8 mouse cellular contexts compared by ENCODE assay signal in genomic region chr11:106254767-106255166, GRCm38 (mm10). TPM values are rescaled to one million over a fixed set of nuclear protein-coding genes. Genes with fewer than 3 reads are reported as not detected.
A peak's percentile ranks its signal among the peaks of the same experiment; 100 is the strongest.
DNase-seq lines count a peak whose midpoint lies in the region; ATAC-seq and TF ChIP-seq lines count a peak whose summit lies in the region.

No protein-coding gene starts in this region.

- H3K4me1 ChIP-seq in erythroblast, embryonic 14.5 days (ENCODE audit: control insufficient read depth): peaks cover 39% of the 10 kb centered on the region
- H3K4me1 ChIP-seq in forebrain, embryonic 13.5 days: peaks cover 24% of the 10 kb centered on the region
- H3K4me1 ChIP-seq in liver, embryonic 14.5 days (replicated peaks; ENCODE audit: control insufficient read depth in 2 of 2, insufficient read depth in 2 of 2, low read length in 1 of 2): peaks cover 11 to 17% of the 10 kb centered on the region in 2 experiments

- H3K4me3 ChIP-seq in erythroblast, embryonic 14.5 days (replicated peaks): peak overlapping the region; percentile 94
- peak overlapping the region; percentile 84 for H3K4me3 ChIP-seq in forebrain, embryonic 13.5 days
- peak overlapping the region; percentile 95 to 99 for H3K4me3 ChIP-seq in liver, embryonic 14.5 days (ENCODE audit: insufficient read depth in 1 of 2, low read depth in 2 of 2, low read length in 2 of 2)

- WGBS in forebrain, embryonic 13.5 days: 13% methylated on average over 2 of the region's 2 CpGs
- 10% methylated on average over 2 of the region's 2 CpGs for WGBS in liver, embryonic 14.5 days (ENCODE audit: insufficient replicate concordance)

- TF ChIP-seq CTCF in liver, embryonic 14.5 days (IDR thresholded peaks at IDR 0.05; ENCODE audit: low read depth): no peak

- H3K36me3 ChIP-seq in erythroblast, embryonic 14.5 days (ENCODE audit: control insufficient read depth): peaks cover 76% of the 10 kb centered on the region
- peaks cover 57% of the 10 kb centered on the region for H3K36me3 ChIP-seq in forebrain, embryonic 13.5 days (ENCODE audit: poor library complexity, severe bottlenecking)
- peaks cover 49% of the 10 kb centered on the region for H3K36me3 ChIP-seq in liver, embryonic 14.5 days (replicated peaks; ENCODE audit: control insufficient read depth, insufficient read depth, low read depth)

- H3K4me2 ChIP-seq in forebrain, embryonic 13.5 days: peak overlapping the region; percentile 100
- H3K4me2 ChIP-seq in liver, embryonic 14.5 days (ENCODE audit: low read depth): peak overlapping the region; percentile 79

- peak; percentile 25 for DNase-seq in A20 (ENCODE audit: low read depth, low spot score)
- DNase-seq in liver, embryonic 14.5 days (ENCODE audit: low read depth in 3 of 3, low spot score in 3 of 3): no peak
- DNase-seq in urinary bladder, postnatal 36 days (ENCODE audit: low spot score in 2 of 2): no peak

- TF ChIP-seq EP300 in liver, embryonic 14.5 days (IDR thresholded peaks at IDR 0.05; ENCODE audit: low read depth): no peak

- peak overlapping the region; percentile 87 for H3K9ac ChIP-seq in forebrain, embryonic 13.5 days
- H3K9ac ChIP-seq in liver, embryonic 14.5 days (replicated peaks): peak overlapping the region; percentile 93

- no peaks in the 10 kb centered on the region for H3K9me3 ChIP-seq in erythroblast, embryonic 14.5 days (ENCODE audit: control insufficient read depth, low read length)
- H3K9me3 ChIP-seq in forebrain, embryonic 13.5 days (replicated peaks): no peaks in the 10 kb centered on the region
- no peaks in the 10 kb centered on the region for H3K9me3 ChIP-seq in liver, embryonic 14.5 days (ENCODE audit: control insufficient read depth, low read length)

- no peak overlapping the region for H3K27ac ChIP-seq in forebrain, embryonic 13.5 days
- no peak overlapping the region for H3K27ac ChIP-seq in liver, embryonic 14.5 days

- ATAC-seq in erythroblast, adult 5-6 weeks (replicated peaks; ENCODE audit: low FRiP score, poor library complexity, severe bottlenecking): no peak
- no peak for ATAC-seq in forebrain, embryonic 13.5 days
- ATAC-seq in liver, embryonic 14.5 days (ENCODE audit: insufficient read depth): no peak
- no peak for ATAC-seq in monocyte, adult 5-6 weeks (replicated peaks; ENCODE audit: insufficient number of reproducible peaks, low FRiP score, low TSS enrichment, poor library complexity, severe bottlenecking)
- ATAC-seq in cerebellum, adult (ENCODE audit: insufficient number of reproducible peaks, low FRiP score, low TSS enrichment): no peak

- H3K27me3 ChIP-seq in erythroblast, embryonic 14.5 days (ENCODE audit: control insufficient read depth): no peaks in the 10 kb centered on the region
- H3K27me3 ChIP-seq in forebrain, embryonic 13.5 days: no peaks in the 10 kb centered on the region
- H3K27me3 ChIP-seq in liver, embryonic 14.5 days (ENCODE audit: control insufficient read depth, insufficient read depth, low read length): no peaks in the 10 kb centered on the region

RNA-seq across cellular contexts. Expression of gene Ftsj3, which starts 1.1 kb away (rescaled TPM):
- polyA plus RNA-seq in erythroblast, embryonic 14.5 days (2012): 0.49 and 0.56 TPM in 2 replicates
- 6.0 and 7.5 TPM in 2 replicates for total RNA-seq in erythroblast, adult 5-6 weeks (2015; ENCODE audit: low replicate concordance)
- total RNA-seq in erythroblast, adult 5-6 weeks (2017; ENCODE audit: low replicate concordance): 24.0 and 29.1 TPM in 2 replicates
- 46.4 and 52.7 TPM in 2 replicates for polyA plus RNA-seq in forebrain, embryonic 13.5 days (2015; fragmentation: Nextera tagmentation; extraction: Ambion mirVana)
- polyA plus RNA-seq in liver, embryonic 14.5 days (2012; rRNA removed): 15.5 and 25.7 TPM in 2 replicates
- 36.8 and 40.1 TPM in 2 replicates for polyA plus RNA-seq in liver, embryonic 14.5 days (2014; fragmentation: Nextera tagmentation; extraction: Ambion mirVana)
- 77.3 to 82.1 TPM (median 79.9 TPM) in 3 replicates for total RNA-seq in monocyte, adult 5-6 weeks (2017)

RNA-seq across cellular contexts. Expression of gene Psmc5, which starts 1.2 kb away (rescaled TPM):
- 3.8 and 5.2 TPM in 2 replicates for polyA plus RNA-seq in erythroblast, embryonic 14.5 days (2012)
- total RNA-seq in erythroblast, adult 5-6 weeks (2015; ENCODE audit: low replicate concordance): 11.7 and 23.8 TPM in 2 replicates
- 30.6 and 49.8 TPM in 2 replicates for total RNA-seq in erythroblast, adult 5-6 weeks (2017; ENCODE audit: low replicate concordance)
- 322 and 348 TPM in 2 replicates for polyA plus RNA-seq in forebrain, embryonic 13.5 days (2015; fragmentation: Nextera tagmentation; extraction: Ambion mirVana)
- polyA plus RNA-seq in liver, embryonic 14.5 days (2012; rRNA removed): 59.6 and 107 TPM in 2 replicates
- polyA plus RNA-seq in liver, embryonic 14.5 days (2014; fragmentation: Nextera tagmentation; extraction: Ambion mirVana): 123 and 132 TPM in 2 replicates
- total RNA-seq in monocyte, adult 5-6 weeks (2017): 75.9 to 107 TPM (median 106 TPM) in 3 replicates

RNA-seq across cellular contexts. Expression of gene Smarcd2, which starts 18.0 kb away (rescaled TPM):
- 6.5 and 7.7 TPM in 2 replicates for polyA plus RNA-seq in erythroblast, embryonic 14.5 days (2012)
- 15.9 and 17.1 TPM in 2 replicates for total RNA-seq in erythroblast, adult 5-6 weeks (2015; ENCODE audit: low replicate concordance)
- total RNA-seq in erythroblast, adult 5-6 weeks (2017; ENCODE audit: low replicate concordance): 41.4 and 51.1 TPM in 2 replicates
- polyA plus RNA-seq in forebrain, embryonic 13.5 days (2015; fragmentation: Nextera tagmentation; extraction: Ambion mirVana): 14.2 and 14.3 TPM in 2 replicates
- polyA plus RNA-seq in liver, embryonic 14.5 days (2012; rRNA removed): 38.8 and 39.1 TPM in 2 replicates
- 23.9 and 29.0 TPM in 2 replicates for polyA plus RNA-seq in liver, embryonic 14.5 days (2014; fragmentation: Nextera tagmentation; extraction: Ambion mirVana)
- 131 to 175 TPM (median 165 TPM) in 3 replicates for total RNA-seq in monocyte, adult 5-6 weeks (2017)

RNA-seq across cellular contexts. Expression of gene Tcam1, which starts 21.7 kb away (rescaled TPM):
- not detected in 2 replicates for polyA plus RNA-seq in erythroblast, embryonic 14.5 days (2012)
- 0.42 TPM in 1 of 2 replicates, not detected in the other for total RNA-seq in erythroblast, adult 5-6 weeks (2015; ENCODE audit: low replicate concordance)
- 0.56 TPM in 1 of 2 replicates, not detected in the other for total RNA-seq in erythroblast, adult 5-6 weeks (2017; ENCODE audit: low replicate concordance)
- polyA plus RNA-seq in forebrain, embryonic 13.5 days (2015; fragmentation: Nextera tagmentation; extraction: Ambion mirVana): 0.10 and 0.14 TPM in 2 replicates
- polyA plus RNA-seq in liver, embryonic 14.5 days (2012; rRNA removed): 0.17 and 0.20 TPM in 2 replicates
- polyA plus RNA-seq in liver, embryonic 14.5 days (2014; fragmentation: Nextera tagmentation; extraction: Ambion mirVana): 0.09 and 0.18 TPM in 2 replicates
- total RNA-seq in monocyte, adult 5-6 weeks (2017): not detected in 3 replicates

RNA-seq across cellular contexts. Expression of gene Ddx42, which starts 38.0 kb away (rescaled TPM):
- 1.4 and 1.5 TPM in 2 replicates for polyA plus RNA-seq in erythroblast, embryonic 14.5 days (2012)
- total RNA-seq in erythroblast, adult 5-6 weeks (2015; ENCODE audit: low replicate concordance): 13.4 and 14.6 TPM in 2 replicates
- 18.8 and 35.8 TPM in 2 replicates for total RNA-seq in erythroblast, adult 5-6 weeks (2017; ENCODE audit: low replicate concordance)
- 93.0 and 102 TPM in 2 replicates for polyA plus RNA-seq in forebrain, embryonic 13.5 days (2015; fragmentation: Nextera tagmentation; extraction: Ambion mirVana)
- 7.8 and 13.5 TPM in 2 replicates for polyA plus RNA-seq in liver, embryonic 14.5 days (2012; rRNA removed)
- 20.7 and 22.8 TPM in 2 replicates for polyA plus RNA-seq in liver, embryonic 14.5 days (2014; fragmentation: Nextera tagmentation; extraction: Ambion mirVana)
- 90.8 to 119 TPM (median 99.4 TPM) in 3 replicates for total RNA-seq in monocyte, adult 5-6 weeks (2017)

Comparison
In these comparisons a context has a peak if more than half of its experiments do, and no peak if none do; other contexts are left out.
1. RNA of gene Ftsj3, which starts 1.1 kb away (polyA plus RNA-seq): 46.4 to 52.7 TPM in forebrain, embryonic 13.5 days and 15.5 to 40.1 TPM in liver, embryonic 14.5 days; 0.49 to 0.56 TPM in erythroblast, embryonic 14.5 days; every median in the first group is over 10 times any median in the second.
2. Peak in every context shown above with its lines, with median percentiles within 50 percentile points of each other: H3K4me3 ChIP-seq.